Mouse (Mus musculus): ENCODE data around the gene Hoxc12. TPM values are rescaled to one million over a fixed set of nuclear protein-coding genes. Genes with fewer than 3 reads are reported as not detected.
A peak's percentile ranks its signal among the peaks of the same experiment; 100 is the strongest.

The Hoxc12 gene
- total RNA-seq (2021) = not detected
- long read RNA-seq, experiment 1 = 0 reads
- long read RNA-seq, experiment 2, partial matches to known transcripts = 0 of 1 reads
- long read RNA-seq, experiment 2, other reads (novel, unspliced or antisense) = 0 of 1 reads

DNA sequence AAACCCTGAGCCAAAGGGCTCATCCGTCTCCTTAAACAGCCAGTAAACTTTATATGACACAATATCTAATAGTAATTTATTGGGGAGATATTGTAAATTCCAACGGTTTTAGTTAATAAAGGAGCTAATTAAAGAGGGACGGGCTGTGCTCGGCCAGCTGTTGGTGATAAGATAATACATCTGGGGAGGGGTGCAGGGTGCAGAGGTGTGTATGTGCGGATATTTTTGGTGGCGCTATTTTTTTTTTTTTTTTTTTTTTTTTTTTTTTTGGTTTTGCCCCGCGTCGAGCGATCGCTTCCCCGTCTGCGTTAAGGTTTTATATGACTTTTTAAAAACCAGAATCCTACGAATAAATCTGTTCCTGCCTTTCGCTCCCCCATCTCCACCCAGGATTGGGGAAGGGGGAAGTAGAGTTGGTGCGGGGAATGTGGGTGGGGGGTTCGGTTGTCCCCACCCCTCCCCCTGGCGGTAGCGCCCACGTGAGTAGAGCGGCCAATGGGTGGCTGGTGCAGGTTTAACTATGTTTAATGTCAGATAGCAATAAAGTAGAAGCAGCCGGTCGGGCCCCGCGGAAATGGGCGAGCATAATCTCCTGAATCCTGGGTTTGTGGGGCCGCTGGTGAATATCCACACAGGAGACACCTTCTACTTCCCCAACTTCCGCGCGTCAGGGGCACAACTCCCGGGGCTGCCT lies at the start of gene Hoxc12:
Hoxc12 (plus strand) TSS at position 479 of the 694 bp plus-strand sequence.
- DNase-seq = no peak

DNA sequence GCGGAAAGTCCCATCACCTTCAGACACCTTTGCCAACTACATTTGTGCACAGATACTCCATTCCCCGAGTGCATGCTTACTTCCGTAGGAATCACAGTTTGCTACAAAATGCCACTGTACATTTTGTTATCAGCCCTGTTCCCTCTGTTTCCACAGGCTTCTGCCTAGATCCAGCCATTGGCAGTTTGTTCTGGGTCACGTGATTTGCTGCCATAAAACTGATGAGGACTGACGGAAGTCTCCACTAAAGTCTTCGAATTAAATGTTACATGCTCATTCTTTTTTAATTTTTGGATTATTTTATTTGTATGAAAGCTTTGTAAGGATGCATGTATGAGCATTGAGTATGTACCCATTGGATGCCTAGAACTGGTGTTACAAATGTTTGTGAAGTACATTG lies 41.4 kb upstream of the Hoxc12 start:
- DNase-seq = no peak

DNA sequence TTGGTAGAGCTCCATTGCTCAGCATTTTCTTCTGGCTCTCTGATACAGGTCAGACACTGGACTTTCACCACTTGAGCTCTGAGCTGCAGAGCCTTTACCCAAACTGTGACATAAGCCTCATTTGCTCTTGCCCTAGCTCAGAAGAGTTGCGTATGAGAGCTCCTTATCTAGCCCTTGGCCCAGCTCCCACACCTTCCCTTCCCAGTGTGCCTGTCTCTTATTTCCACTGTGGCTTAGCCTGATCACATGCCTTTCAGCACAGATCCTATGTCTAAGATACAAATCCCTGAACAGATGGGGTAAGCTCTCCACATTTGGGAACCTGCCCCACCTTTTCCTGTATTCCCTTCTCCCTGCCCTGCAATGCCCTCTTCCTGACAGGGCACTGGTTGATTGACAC lies 31.6 kb upstream of the Hoxc12 start:
- no peak for DNase-seq

DNA sequence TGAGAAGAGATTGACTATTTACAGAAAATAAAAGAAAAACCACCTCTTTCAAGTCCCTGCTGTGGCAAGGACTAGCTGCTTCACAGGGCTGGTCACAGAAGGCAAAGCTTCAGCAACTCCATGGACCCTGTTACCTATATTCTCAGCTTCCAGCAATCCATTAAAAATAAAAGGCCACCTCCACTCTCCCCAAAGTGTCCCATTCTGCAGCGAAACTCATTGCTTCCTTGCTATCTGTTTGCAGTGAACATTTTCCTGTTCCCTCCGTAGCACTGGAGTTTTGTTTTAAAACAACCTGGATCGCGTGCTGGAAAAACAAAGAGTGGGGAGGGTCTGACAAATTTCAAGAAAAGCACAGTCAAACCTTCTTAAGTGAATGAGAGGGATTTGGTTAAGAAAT lies 27.0 kb upstream of the Hoxc12 start:
- no peak for DNase-seq

DNA sequence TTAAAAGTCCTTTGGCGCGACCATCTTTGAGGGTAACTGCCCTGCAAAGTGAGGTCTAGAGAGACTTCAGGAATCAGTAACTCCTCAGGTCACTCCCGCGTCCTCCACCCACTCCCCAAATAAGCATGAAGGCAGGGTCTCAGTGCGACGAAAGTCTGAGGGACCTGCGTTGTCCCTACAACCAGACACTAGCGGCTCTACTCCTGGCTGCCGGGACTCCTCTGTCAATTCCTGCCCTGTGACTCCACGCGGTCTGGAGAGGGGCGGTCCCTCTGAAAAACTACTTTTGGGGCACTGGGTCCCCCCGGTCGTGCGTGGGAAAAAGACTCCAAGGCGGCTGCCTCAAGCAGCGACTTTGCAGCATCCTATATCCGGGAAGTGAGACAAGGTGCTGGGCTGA lies 26.5 kb upstream of the Hoxc12 start:
- no peak for DNase-seq

DNA sequence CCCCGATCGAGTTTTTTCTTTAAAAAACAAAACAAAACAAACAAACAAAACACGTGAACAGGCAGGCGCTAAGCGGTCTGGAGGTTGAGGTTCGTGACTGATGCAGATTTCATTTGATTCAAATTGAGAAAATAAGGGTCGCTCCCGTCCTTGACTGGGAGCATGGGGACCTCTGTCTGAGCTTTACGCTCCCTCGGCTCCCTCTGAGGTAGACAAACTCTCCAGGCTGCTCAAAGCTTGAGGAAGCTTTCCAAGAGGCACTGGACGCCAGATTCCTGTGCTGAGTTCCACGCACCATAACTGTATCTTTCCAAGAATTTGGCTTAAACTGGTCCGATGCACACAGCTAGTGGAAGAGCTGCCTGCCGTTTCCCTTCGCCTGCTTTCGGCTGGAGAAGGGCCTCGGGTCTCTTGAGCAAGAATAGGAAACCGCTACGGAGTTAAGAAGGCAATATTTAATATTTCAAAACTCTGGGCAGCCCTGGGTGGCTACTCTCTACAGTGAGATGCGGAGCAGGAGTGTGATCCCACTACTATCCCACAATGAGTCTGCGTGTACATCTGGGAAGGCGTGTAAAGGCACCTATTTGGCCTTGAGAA lies 26.0 kb upstream of the Hoxc12 start:
- DNase-seq = no peak

DNA sequence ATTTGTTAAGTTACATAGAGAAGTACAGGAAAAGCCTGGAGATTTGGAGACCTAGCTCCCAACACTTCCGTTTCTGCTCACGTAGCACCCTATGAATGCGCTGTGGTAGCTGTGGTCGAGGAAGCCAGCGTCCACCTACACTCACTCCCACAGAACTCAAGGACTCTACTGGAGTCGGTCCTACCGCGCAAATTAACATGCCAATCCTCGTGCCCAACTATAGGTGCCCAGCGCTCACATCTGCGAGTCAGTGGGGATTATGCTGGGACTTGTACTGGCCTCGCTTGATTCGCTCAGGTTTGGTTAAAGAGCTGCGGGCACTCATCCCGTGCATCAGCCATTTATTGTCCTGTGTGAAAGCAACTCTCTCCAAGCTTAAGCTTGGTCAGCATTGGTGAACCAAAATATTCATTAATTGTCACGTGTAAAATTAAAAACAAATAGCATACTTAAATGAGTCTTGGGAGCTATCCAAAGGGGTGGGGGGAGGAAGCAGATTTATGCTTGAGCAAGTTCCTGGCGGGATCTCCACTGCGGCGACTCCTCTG lies 23.4 kb upstream of the Hoxc12 start:
- no peak for DNase-seq

DNA sequence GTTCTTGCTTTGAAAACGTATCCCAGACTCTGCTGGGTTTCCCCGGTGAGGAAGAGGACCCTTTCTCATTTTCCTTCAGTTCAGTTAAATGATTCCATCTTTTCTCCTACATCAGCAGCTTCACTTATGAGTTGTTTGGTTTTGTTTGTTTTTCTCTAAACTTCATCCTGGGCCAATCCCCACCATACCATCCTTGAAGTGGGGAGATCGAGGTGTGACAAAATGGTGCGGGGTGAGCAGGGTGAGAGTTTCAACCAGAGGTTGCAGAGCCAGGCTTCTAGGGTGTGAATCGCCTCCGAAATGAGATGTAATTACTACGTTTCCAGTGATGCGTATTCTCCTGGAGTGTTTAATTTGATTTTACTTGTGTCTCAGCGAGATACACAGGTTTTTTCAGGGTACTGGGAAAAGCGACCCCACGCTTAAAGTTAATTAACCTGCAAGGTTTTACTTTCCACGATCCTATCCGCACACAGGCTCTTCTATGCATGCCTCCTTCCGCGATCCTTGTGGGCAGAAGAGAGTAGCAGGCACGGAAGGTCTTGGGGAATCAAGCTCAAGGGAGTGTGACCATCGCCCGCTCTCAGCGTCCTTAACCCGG lies 18.5 kb upstream of the Hoxc12 start:
- no peak for DNase-seq

DNA sequence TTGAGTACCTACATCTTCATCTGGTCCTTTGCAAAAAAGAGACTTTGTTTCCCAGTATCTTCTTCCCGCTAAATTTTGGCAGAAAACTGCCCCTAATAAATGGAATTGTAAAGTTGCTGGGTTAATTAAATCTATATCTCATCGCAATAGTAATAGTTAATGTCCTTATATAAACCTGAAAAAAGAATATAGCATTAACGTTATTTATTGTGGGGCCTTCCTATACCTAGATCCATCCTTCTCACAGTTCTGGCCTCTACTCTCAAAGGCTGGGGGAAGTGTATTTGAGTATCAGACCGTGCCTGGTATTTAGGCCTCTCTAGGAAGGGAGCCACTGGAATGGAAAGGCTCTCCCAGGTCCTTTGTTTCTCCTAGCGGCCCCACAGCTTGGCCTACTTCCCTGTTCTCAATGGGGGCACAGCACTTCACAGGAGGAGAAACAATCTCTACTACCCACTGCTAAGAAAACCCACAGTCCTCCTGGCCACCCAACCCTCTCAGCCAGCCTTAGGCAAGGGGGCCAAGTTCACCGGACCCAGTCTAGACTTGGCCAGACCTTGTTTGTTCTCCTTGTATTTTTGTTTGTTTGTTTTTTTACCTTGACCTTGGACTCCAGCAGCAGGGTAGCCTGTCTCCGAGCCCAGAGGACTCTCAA lies 17.8 kb upstream of the Hoxc12 start:
- no peak for DNase-seq

DNA sequence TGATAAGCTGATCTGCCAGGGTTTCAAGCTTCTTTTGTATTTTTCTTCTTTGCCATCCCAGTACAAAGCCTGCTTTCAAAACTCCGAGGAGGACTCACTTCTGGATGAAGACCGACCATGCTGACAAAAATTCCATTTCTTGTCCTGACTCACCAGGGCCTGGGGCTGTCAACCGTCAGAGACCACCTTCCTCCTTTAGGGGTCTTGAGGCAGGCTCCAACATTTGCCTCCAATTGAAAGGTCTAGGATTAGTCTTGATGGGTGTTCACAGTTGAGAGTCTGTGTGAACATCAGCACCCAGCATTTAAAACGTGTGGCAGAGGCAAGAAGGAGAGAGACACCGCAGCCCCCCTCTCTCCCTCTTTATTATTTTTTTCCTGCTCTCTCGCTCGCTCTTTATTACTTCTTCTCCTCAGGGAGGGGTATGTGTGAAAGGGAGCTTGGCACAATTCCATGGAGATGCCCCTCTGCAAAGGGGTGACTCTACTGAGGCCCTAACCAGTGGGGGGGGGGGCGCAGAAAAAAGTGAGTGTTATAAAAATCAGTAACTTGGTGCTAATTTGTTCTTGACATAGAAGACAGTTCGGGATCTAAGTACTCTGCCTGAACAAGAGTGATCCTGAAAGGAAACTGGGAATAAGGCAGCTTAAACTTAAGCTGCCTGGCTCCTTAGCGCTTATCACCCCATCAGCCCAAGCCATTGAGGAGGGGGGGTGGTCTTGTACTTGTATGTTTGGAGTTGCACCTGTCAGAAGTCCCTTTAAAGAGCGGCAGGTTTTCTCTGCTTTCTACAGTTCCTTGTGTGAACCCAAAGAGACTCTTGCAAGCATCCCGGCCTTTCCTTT lies 17.0 kb upstream of the Hoxc12 start:
- DNase-seq = no peak

DNA sequence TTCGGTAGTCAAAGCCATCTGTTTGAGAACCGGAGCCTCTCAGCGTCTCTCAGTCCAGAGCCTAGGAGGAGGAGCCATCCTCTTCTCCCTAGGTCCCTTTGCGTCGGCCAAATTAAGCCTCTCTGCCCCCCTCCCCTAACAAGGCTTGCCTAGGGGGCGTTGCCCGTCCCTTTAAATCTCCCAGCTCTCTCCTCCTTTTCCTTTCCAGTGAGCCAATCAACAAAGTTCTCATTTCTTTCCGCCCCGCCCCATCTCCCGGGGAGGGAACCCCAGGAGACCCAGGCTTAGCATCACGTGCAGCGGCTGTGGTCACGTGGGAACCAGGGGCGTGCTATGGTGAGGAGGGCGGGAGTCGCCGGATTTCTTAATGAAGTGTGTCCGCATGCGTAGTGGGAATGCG lies 15.9 kb upstream of the Hoxc12 start:
- DNase-seq = peak; percentile 67

DNA sequence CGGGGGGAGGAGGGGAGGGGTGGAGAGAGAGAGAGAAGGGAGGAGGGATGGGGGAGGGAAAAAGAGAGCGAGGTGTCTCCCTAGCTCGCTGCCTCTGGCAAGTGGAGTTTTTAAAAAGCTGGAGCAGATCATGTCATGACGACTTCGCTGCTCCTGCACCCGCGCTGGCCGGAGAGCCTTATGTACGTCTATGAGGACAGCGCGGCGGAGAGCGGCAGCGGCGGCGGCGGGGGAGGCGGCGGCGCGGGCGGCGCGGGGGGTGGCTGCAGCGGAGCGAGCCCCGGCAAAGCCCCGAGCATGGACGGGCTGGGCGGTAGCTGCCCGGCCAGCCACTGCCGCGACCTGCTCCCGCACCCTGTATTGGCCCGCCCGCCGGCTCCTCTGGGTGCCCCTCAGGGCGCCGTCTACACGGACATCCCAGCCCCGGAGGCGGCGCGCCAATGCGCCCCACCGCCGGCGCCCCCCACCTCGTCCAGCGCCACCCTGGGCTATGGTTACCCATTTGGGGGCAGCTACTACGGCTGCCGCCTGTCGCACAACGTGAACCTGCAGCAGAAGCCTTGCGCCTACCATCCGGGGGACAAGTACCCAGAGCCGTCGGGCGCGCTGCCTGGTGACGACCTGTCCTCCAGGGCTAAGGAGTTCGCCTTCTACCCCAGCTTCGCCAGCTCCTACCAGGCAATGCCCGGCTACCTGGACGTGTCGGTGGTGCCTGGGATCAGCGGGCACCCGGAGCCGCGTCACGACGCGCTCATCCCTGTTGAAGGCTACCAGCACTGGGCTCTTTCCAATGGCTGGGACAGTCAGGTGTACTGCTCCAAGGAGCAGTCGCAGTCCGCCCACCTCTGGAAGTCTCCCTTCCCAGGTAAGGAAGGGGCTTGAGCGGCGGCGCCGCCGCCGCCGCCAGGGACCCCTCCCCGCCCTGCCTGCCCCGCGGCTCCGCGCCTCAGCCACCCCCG lies 15.2 kb upstream of the Hoxc12 start, which contains the start of gene Hoxc13:
Hoxc13 (plus strand) TSS at position 51 of the 959 bp plus-strand sequence.
- peak; percentile 30 for DNase-seq

DNA sequence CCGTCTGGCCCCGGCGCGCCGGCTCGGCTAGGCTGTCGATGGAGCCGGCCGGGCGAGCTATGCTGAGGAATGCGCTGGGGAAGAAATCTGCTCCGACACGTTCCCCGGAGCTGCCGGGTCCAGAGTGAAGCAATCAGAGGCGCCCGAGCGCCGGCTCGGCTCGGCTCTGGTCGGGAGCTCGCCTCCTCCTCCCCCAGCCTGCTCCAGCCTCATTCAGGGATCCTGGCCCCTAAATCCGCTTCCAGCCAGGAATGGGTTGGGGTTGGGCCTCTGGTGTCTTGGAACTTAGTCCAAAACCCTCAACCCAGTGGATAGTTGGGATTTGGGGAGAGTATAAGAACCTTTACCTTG lies 14.6 kb upstream of the Hoxc12 start:
- DNase-seq = peak; percentile 50

DNA sequence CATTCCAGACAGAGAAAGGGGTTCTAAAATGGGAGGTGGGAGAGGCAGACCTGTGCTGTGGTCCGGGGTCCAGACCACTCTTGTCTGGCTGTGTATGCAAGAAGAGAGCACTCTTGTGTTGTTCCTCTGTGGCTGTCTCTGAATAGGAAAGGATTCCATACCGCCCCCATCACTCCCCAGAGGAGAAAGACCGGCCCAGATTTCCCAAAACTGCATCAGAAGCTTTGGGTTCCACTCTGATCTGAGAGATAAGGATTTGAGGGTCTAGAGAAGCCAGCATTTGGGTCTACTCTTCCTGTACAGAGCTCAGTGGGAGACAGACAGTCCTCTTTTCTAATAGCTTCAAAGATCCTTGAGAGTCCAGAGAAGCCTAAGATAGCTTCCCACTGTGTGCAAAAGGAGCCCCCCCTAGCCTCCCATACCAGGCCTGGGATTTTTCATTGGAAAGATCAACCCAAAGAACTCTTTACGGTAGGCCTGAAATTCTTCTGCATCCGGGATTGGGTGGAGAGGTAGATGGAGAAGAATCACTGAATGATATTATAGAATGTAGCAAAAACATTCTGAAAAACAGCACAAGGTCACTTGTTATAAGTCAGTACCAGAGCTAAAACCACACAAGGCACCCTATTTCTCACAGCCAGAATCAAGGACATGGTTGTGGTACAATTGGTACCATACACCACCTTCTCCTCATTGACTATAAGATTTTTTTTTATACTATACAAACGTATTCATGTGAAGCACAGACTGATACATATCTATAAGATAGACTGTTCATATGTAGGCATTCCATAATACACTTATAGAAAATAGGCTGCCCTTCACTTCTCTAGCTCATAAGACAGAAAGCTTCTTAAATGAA lies 13.7 kb upstream of the Hoxc12 start:
- DNase-seq = no peak

DNA sequence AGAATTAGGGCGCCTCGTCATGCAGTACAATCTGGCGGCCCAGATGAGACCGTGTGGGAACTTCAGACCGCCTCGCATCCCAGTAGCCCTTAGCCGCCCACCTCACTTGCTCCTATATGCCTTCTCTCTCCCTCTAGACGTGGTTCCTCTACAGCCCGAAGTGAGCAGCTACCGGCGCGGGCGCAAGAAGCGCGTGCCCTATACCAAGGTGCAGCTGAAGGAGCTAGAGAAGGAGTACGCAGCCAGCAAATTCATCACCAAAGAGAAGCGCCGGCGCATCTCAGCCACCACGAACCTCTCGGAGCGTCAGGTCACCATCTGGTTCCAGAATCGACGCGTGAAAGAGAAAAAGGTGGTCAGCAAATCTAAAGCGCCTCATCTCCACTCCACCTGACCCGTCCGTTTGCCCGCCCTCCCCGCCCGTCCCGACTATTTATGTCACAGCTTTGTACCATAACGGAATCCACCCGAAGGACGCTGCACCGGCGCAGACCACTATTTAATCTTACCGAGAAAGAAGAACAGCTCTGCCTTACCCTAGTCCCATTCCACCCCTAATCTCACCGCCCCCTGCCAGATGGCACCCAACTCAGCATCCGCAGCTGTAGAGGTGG lies 9.4 kb upstream of the Hoxc12 start:
- DNase-seq = no peak

DNA sequence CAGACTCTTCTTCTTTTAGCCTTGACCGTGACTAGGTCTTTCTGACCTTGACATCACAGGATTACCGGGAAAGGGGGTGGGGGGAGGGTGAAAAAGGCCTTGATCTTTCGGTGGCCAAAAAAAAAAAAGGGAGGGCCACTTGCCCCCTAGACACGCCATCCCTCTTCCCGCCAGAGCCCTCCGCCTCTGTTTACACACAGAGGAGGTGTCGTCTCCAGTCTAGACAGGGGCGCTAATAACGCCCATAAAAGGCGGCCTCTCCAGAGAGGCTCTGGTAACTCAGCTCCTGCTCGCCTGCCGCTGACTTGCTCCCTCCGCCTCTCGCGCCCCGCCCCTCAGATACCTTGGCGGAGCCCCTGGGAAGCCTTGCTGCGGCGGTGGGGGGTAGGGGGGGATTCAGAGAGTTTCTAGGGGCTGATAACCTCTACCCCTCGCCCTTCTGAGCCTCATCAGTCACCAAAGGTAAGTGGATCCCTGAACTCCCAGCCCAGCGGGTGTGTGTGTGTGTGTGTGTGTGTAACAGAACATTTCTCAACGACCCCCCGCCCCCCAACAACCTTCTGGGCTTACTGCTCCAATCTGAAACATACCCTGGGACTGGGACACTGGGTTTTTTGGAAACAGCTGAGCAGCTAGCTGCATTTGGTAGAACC lies 4.7 kb upstream of the Hoxc12 start:
- DNase-seq = no peak

DNA sequence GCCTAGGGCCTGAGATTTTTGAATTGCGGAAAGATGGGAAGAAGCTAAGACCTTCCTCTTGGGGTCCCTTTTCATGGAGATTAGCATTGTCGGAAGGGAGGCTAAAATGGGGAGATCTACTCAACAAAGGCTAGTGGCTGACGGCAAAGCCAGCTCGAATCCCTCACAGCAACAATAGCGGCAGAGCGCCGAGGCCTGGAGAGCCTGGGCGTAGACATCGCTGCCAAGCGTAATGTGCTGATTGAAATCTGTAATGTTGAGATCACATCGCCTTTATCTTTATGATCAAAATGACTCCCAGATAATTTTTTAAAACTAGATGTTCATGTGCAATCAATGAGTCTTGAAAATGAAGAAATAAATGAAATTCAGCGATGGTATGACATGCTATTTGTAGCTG lies 2.1 kb upstream of the Hoxc12 start:
- DNase-seq = no peak

DNA sequence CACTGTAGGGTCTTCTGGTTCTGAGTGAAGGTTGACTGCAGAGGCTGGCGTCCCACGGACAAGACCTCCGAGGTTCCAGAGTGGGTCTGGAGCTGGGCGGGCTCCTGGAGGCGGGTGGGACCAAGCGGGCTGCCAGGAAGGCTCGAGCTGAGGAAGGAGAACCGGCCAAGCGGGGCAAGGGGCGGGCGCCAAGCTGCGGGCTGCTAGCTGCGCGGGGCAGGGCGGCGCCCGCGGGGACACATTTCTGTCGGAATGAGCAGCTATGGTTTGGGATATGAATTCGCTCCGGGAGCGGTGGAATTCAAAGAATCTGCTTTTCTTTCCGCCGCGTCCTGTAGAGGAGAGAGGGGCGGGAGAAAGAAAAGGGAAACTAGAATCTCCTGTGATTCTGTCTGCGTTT lies 1.7 kb upstream of the Hoxc12 start:
- DNase-seq = no peak
